Mouse (Mus musculus) kidney, adult 2 months (tissue): ENCODE results near the gene Cerkl. TPM values are rescaled to one million over a fixed set of nuclear protein-coding genes. Genes with fewer than 3 reads are reported as not detected.

Experiments used
- DNase-seq: peaks from one replicate; pipeline ENCODE4 v3.0.0; 2021
- H3K27ac ChIP-seq: fragments of 200-500 bp; 2 replicates; pipeline ENCODE4 v1.5.1; 2012; ENCODE audit warnings: low read depth, low read length, control low read depth, inconsistent platforms; ENCODE audit not compliant: insufficient read depth
- H3K27me3 ChIP-seq: fragments of 200-500 bp; replicated peaks from 2 replicates; pipeline ENCODE4 v1.6.1; 2012; ENCODE audit warnings: mild to moderate bottlenecking, moderate library complexity, low read length, inconsistent platforms; ENCODE audit not compliant: control insufficient read depth, insufficient read depth
- H3K36me3 ChIP-seq: fragments of 200-500 bp; 2 replicates; pipeline ENCODE4 v1.6.1; 2012; ENCODE audit warnings: mild to moderate bottlenecking, moderate library complexity, low read length, inconsistent platforms; ENCODE audit not compliant: control insufficient read depth, insufficient read depth
- H3K4me1 ChIP-seq: fragments of 200-500 bp; 2 replicates; pipeline ENCODE4 v1.6.1; 2011; ENCODE audit warnings: low read length; ENCODE audit not compliant: control insufficient read depth, insufficient read depth
- H3K4me3 ChIP-seq: fragments of 200-500 bp; 2 replicates; pipeline ENCODE4 v1.5.1; 2011; ENCODE audit warnings: mild to moderate bottlenecking, low read depth, low read length, control low read depth; ENCODE audit not compliant: insufficient read depth
- CTCF ChIP-seq: fragments of 200-500 bp; conservative IDR thresholded peaks from 2 replicates; pipeline ENCODE4 v1.5.1; 2011; ENCODE audit warnings: low read depth, mild to moderate bottlenecking, control low read depth, low read length, moderate library complexity, mixed read lengths; ENCODE audit not compliant: insufficient read depth, insufficient read length
- POLR2A ChIP-seq: fragments of 200-500 bp; IDR thresholded peaks from one replicate; pipeline ENCODE4 v1.6.1; 2011; ENCODE audit warnings: low read depth, low read length, control low read depth
- WGBS: fragments of 180-500 bp; shearing (Covaris S2); methylation state at CpG from one replicate; pipeline ENCODE4 v1.1.7; 2018; 5-methylcytosine and 5-hydroxymethylcytosine counted together
- polyA plus RNA-seq: library from polyadenylated mRNA; depleted of rRNA; stranded (reverse); fragments of >200 nt; gene quantifications from 2 replicates; pipeline ENCODE4 v1.2.3, GENCODE M21; 2012; rRNA removed

Cerkl gene
- polyA plus RNA-seq, 1 experiment = 1.0 TPM

GRCm38 (mm10) chr2:79309454-79310118 is 147.0 kb downstream of the Cerkl start:
- Histone ChIP-seq H3K27ac (no peak overlapping the region), H3K4me1 (no peaks in the 10 kb centered on the region), H3K36me3 (no peaks in the 10 kb centered on the region), H3K27me3 (no peaks in the 10 kb centered on the region), H3K4me3 (no peak overlapping the region)
- WGBS = 73% methylated on average over 13 of the region's 13 CpGs
- DNase-seq = no peak
- TF ChIP-seq CTCF (no peak), POLR2A (no peak)

GRCm38 (mm10) chr2:79307549-79307948 is 149.0 kb downstream of the Cerkl start:
- Histone ChIP-seq H3K36me3 (no peaks in the 10 kb centered on the region), H3K4me1 (no peaks in the 10 kb centered on the region), H3K27me3 (no peaks in the 10 kb centered on the region), H3K27ac (no peak overlapping the region), H3K4me3 (no peak overlapping the region)
- no peak for TF ChIP-seq POLR2A
- no peak for TF ChIP-seq CTCF
- no peak for DNase-seq
- WGBS = 83% methylated on average over 4 of the region's 4 CpGs

- no peak overlapping the region for H3K4me3 ChIP-seq
- H3K27ac ChIP-seq = no peak overlapping the region
- no peak for DNase-seq
- TF ChIP-seq CTCF (no peak), POLR2A (no peak)
- no peaks in the 10 kb centered on the region for H3K36me3 ChIP-seq
- no peaks in the 10 kb centered on the region for H3K4me1 ChIP-seq
- no peaks in the 10 kb centered on the region for H3K27me3 ChIP-seq
Measured at GRCm38 (mm10) chr2:79302398-79302797, 154.2 kb downstream of the Cerkl start.

- H3K4me1 ChIP-seq = no peaks in the 10 kb centered on the region
- H3K36me3 ChIP-seq = no peaks in the 10 kb centered on the region
- H3K27ac ChIP-seq = no peak overlapping the region
- TF ChIP-seq CTCF (no peak), POLR2A (no peak)
- no peak overlapping the region for H3K4me3 ChIP-seq
- 76% methylated on average over 6 of the region's 6 CpGs for WGBS
- no peak for DNase-seq
- no peaks in the 10 kb centered on the region for H3K27me3 ChIP-seq
Measured at GRCm38 (mm10) chr2:79292431-79292830, 164.2 kb downstream of the Cerkl start.

GRCm38 (mm10) chr2:79291922-79292321 is 164.7 kb downstream of the Cerkl start:
- no peak overlapping the region for H3K27ac ChIP-seq
- H3K36me3 ChIP-seq = no peaks in the 10 kb centered on the region
- 32% methylated on average over 8 of the region's 8 CpGs for WGBS
- no peaks in the 10 kb centered on the region for H3K4me1 ChIP-seq
- no peaks in the 10 kb centered on the region for H3K27me3 ChIP-seq
- no peak for DNase-seq
- H3K4me3 ChIP-seq = no peak overlapping the region
- TF ChIP-seq CTCF (no peak), POLR2A (no peak)

GRCm38 (mm10) chr2:79290149-79290548 is 166.4 kb downstream of the Cerkl start:
- H3K4me1 ChIP-seq = no peaks in the 10 kb centered on the region
- DNase-seq = no peak
- no peaks in the 10 kb centered on the region for H3K27me3 ChIP-seq
- WGBS = 81% methylated on average over 1 of the region's 1 CpGs
- no peak for TF ChIP-seq POLR2A
- TF ChIP-seq CTCF = no peak
- no peak overlapping the region for H3K27ac ChIP-seq
- H3K4me3 ChIP-seq = no peak overlapping the region
- no peaks in the 10 kb centered on the region for H3K36me3 ChIP-seq

- TF ChIP-seq POLR2A (no peak), CTCF (no peak)
- DNase-seq = no peak
- no peaks in the 10 kb centered on the region for H3K4me1 ChIP-seq
- no peaks in the 10 kb centered on the region for H3K36me3 ChIP-seq
- H3K27me3 ChIP-seq = no peaks in the 10 kb centered on the region
- WGBS = 87% methylated on average over 4 of the region's 4 CpGs
- H3K27ac ChIP-seq = no peak overlapping the region
- H3K4me3 ChIP-seq = no peak overlapping the region
Measured at GRCm38 (mm10) chr2:79284206-79284605, 172.4 kb downstream of the Cerkl start.

Other genes starting within 250 kb of the Cerkl start
- 0.95 and 1.9 TPM in 2 replicates for gene Itga4, start 201.4 kb downstream of the Cerkl start, polyA plus RNA-seq
- gene Neurod1, start within 50 bp of the Cerkl start, polyA plus RNA-seq = not detected in 2 replicates
- gene Itprid2, start 178.6 kb upstream of the Cerkl start, polyA plus RNA-seq = 17.0 and 22.8 TPM in 2 replicates